Mouse (Mus musculus) erythroblast, embryonic 14.5 days (primary cell): Measurements from ENCODE around the gene Nubp2.

Experiments used
- GATA1 ChIP-seq: IDR thresholded peaks from 2 replicates; pipeline ENCODE4 v1.6.1; 2012; ENCODE audit warnings: low read length, inconsistent platforms, mixed read lengths
- TAL1 ChIP-seq: IDR thresholded peaks from 3 replicates; pipeline ENCODE4 v1.6.1; 2012; ENCODE audit warnings: low read length, inconsistent platforms, mixed read lengths

DNA sequence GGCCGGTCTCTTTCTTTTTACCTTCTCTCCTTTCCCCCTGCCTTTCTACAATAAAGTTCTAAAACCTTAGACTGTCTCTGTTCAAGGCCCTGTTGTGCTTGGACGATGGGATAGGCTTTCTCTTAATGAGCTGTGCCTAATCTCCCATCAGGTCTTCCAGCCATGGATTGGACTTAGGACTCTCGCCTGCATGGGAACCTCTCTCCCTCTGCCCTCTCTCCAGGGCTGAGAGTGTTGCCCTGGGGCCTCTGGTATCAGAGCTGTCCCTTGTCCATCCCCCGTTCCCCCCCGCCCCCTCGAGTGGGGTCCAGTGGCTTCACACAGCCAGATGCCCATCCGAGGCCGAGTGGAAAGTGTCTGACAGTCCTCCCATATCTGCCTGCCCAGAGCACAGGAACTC, 11.2 kb downstream of the Nubp2 start:
- TF ChIP-seq TAL1 (no peak), GATA1 (no peak)
